Mouse (Mus musculus) fibroblast of lung, adult 2 months (primary cell): ENCODE measurements around the gene Tspan14.

Experiments used
- DNase-seq: peaks from one replicate; pipeline ENCODE4 v3.0.0-alpha.2; 2011; ENCODE audit warnings: low read depth

The Tspan14 gene

GRCm38 (mm10) chr14:40874565-40874964 lies 92.0 kb downstream of the Tspan14 start:
- DNase-seq, result no peak

- DNase-seq, result no peak
Observed at GRCm38 (mm10) chr14:40873961-40874360, 92.6 kb downstream of the Tspan14 start.

GRCm38 (mm10) chr14:40870598-40870997 lies 96.0 kb downstream of the Tspan14 start:
- DNase-seq, result no peak

- no peak for DNase-seq
Observed at GRCm38 (mm10) chr14:40864811-40865514, 101.6 kb downstream of the Tspan14 start.

- no peak for DNase-seq
Observed at GRCm38 (mm10) chr14:40863659-40864058, 102.9 kb downstream of the Tspan14 start.

- DNase-seq, result no peak
Observed at GRCm38 (mm10) chr14:40863022-40863421, 103.6 kb downstream of the Tspan14 start.
